Mouse (Mus musculus): ENCODE data around the gene Alx3. TPM values are rescaled to one million over a fixed set of nuclear protein-coding genes. Genes with fewer than 3 reads are reported as not detected.

Gene Alx3
- polyA plus RNA-seq, 1 experiment = 1.4 TPM

DNA sequence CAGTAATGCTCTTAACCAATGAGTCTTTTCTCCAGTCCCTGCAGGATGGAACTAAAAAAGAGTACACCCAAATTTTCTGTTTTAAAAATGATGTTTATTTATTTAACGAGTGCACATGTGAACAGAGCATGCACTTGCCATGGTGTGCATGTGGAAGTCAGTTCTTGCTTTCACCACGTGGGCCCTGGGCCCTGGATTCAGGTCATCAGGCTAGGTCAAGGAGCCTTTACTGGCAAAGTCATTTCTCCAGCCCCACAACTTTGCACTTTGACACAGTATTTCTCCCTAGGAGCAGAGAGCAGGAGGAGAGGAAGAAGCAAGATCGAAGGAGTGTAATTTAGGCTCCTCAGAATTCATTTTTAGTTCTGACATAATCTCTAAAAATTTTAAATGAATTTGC lies 60.0 kb downstream of the Alx3 start:
- no peak overlapping the region for H3K27ac ChIP-seq (ENCODE audit: insufficient read depth, low read length)

More for the DNA sequence above, 60.0 kb downstream of the Alx3 start:
- TF ChIP-seq CTCF (IDR thresholded peaks at IDR 0.05; ENCODE audit: extremely low read depth, insufficient read depth, low read length) (no peak), POLR2A (IDR thresholded peaks at IDR 0.05; ENCODE audit: extremely low read depth, insufficient read depth, low read length) (no peak)
- Histone ChIP-seq H3K4me1 (ENCODE audit: control insufficient read depth, insufficient read depth, low read length) (peaks cover 1% of the 10 kb centered on the region; the same call in 1 of the 2 replicates), H3K4me3 (ENCODE audit: insufficient read depth, low read length) (no peak overlapping the region)

Other genes with a start within 250 kb of the Alx3 start
- 72.7 and 76.2 TPM in 2 replicates for gene Kcnc4, start 135.5 kb upstream of the Alx3 start, polyA plus RNA-seq (2012; rRNA removed)
- 238 and 251 TPM in 2 replicates for gene Slc6a17, start 77.0 kb upstream of the Alx3 start, polyA plus RNA-seq (2012; rRNA removed)
- 0.08 TPM in 1 of 2 replicates, not detected in the other for gene Ubl4b, start 40.0 kb upstream of the Alx3 start, polyA plus RNA-seq (2012; rRNA removed)
- gene Gm10961, start 36.3 kb downstream of the Alx3 start, polyA plus RNA-seq (2012; rRNA removed) = not detected in 2 replicates
- gene Strip1, start 36.7 kb downstream of the Alx3 start, polyA plus RNA-seq (2012; rRNA removed) = 73.7 and 79.9 TPM in 2 replicates
- gene Ahcyl1, start 101.5 kb downstream of the Alx3 start, polyA plus RNA-seq (2012; rRNA removed) = 344 and 347 TPM in 2 replicates
- gene Csf1, start 165.4 kb downstream of the Alx3 start, polyA plus RNA-seq (2012; rRNA removed) = 15.4 and 16.7 TPM in 2 replicates